Mouse (Mus musculus) megakaryocyte, embryonic 14.5 days (primary cell): ENCODE measurements around the gene Vgf. TPM values are rescaled to one million over a fixed set of nuclear protein-coding genes. Genes with fewer than 3 reads are reported as not detected.
A peak's percentile ranks its signal among the peaks of the same experiment; 100 is the strongest.

Experiments used
- H3K27me3 ChIP-seq: replicated peaks from 2 replicates; pipeline ENCODE3; 2012; ENCODE audit warnings: inconsistent platforms
- H3K36me3 ChIP-seq: replicated peaks from 2 replicates; pipeline ENCODE3; 2012; ENCODE audit warnings: low read length, inconsistent platforms, mixed read lengths
- H3K4me1 ChIP-seq: 2 replicates; pipeline ENCODE4 v1.6.1; 2012; ENCODE audit warnings: inconsistent platforms
- H3K4me3 ChIP-seq: replicated peaks from 2 replicates; pipeline ENCODE3; 2012; ENCODE audit warnings: moderate library complexity, mild to moderate bottlenecking, inconsistent platforms
- H3K9me3 ChIP-seq: 2 replicates; pipeline ENCODE4 v1.6.1; 2012; ENCODE audit warnings: inconsistent platforms
- FLI1 ChIP-seq: IDR thresholded peaks from 2 replicates; pipeline ENCODE4 v1.6.1; 2012; ENCODE audit warnings: low read length, inconsistent platforms, mixed read lengths
- GATA1 ChIP-seq: IDR thresholded peaks from 3 replicates; pipeline ENCODE4 v1.6.1; 2012; ENCODE audit warnings: mixed read lengths, low read length, inconsistent platforms, borderline replicate concordance
- polyA plus RNA-seq: library from polyadenylated mRNA; stranded (reverse); fragments of >175 nt; gene quantifications from 2 replicates; pipeline ENCODE4 v1.2.3, GENCODE M21; 2012; ENCODE audit warnings: low replicate concordance; ENCODE audit not compliant: insufficient read depth

Gene Vgf
- polyA plus RNA-seq, 1 experiment: 0.38 TPM

DNA sequence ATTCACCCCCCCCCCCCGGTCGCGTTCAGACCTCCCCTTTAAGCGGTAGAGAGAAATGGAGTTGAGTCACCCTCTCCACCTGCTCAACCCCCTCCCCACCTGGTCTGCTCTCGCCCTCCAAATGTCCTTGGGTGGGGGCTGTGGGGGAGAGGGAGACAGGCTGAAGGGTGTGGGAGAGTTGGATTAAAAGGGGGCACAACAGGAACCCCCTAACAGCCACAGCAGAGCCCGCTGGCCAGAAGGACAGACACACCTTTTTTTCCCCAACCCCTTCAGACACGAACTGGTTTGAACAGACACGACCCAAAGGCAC is 3.0 kb downstream of the Vgf start:
- Histone ChIP-seq H3K27me3 (peaks cover 77% of the 10 kb centered on the region), H3K36me3 (peaks cover 4% of the 10 kb centered on the region), H3K9me3 (no peaks in the 10 kb centered on the region), H3K4me1 (peaks cover 61% of the 10 kb centered on the region), H3K4me3 (peak overlapping the region; percentile 89)
- TF ChIP-seq GATA1: no peak
- no peak for TF ChIP-seq FLI1

DNA sequence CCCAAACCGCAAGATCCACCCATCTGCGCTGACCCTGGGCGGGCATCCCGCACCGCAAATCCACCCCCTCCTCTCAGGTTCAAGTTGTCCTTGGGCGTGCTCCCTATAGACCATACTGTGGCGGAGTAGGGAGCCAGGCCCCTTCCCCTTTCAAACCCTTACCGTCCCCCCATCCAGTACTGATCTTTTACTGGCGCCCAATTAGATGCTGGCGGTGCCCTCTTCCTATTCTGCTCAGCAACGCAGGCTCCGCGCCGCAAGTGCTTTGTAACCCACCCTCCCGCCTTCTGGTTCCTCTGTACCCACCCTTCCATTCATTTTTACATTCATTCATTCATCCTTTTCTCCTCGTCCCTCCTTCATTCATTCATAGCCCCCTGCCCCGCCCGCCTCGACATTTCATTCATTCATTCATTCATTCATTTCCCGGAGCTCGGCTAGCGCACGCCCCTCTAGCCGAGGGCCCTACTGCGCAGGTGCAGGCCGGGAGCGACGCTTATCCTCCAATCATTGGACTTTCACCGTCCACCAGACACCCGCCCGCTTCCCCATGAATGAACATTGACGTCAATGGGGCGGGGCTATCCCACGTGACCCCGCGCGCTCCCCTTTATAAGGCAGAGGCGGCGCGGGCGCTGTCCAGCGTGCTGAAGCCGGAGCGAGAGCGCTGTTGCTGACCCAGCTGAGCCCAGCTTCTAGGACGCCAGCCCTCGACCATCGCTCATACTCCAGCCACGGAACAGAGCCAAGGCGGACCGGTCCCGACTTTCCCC is 3.6 kb downstream of the Vgf start:
- Histone ChIP-seq H3K9me3 (no peaks in the 10 kb centered on the region), H3K4me3 (peak overlapping the region; percentile 89), H3K27me3 (peaks cover 72% of the 10 kb centered on the region), H3K36me3 (peaks cover 10% of the 10 kb centered on the region), H3K4me1 (peaks cover 61% of the 10 kb centered on the region)
- TF ChIP-seq GATA1: no peak
- no peak for TF ChIP-seq FLI1

DNA sequence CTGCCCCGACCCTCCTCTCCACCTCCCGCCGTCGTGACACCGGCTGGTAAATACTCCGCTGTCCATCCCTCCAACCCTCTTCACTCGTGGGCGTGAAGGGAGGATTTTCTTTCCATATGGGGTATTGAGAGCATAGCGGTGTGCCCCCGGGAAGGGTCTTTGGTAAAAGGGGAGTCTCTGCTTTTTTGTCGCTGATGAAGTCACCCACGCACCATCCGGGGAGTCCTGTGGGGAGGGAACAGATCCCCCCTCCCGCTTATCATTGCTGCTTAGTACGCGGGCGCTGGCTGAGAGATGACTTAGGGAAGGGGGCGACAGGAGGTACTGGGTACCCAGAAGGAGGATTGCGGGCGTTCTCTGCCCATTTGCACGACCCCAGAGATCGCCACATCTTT is 4.2 kb downstream of the Vgf start:
- Histone ChIP-seq H3K9me3 (no peaks in the 10 kb centered on the region), H3K4me3 (peak overlapping the region; percentile 89), H3K27me3 (peaks cover 66% of the 10 kb centered on the region), H3K36me3 (peaks cover 16% of the 10 kb centered on the region), H3K4me1 (peaks cover 55% of the 10 kb centered on the region)
- TF ChIP-seq FLI1: no peak
- no peak for TF ChIP-seq GATA1

DNA sequence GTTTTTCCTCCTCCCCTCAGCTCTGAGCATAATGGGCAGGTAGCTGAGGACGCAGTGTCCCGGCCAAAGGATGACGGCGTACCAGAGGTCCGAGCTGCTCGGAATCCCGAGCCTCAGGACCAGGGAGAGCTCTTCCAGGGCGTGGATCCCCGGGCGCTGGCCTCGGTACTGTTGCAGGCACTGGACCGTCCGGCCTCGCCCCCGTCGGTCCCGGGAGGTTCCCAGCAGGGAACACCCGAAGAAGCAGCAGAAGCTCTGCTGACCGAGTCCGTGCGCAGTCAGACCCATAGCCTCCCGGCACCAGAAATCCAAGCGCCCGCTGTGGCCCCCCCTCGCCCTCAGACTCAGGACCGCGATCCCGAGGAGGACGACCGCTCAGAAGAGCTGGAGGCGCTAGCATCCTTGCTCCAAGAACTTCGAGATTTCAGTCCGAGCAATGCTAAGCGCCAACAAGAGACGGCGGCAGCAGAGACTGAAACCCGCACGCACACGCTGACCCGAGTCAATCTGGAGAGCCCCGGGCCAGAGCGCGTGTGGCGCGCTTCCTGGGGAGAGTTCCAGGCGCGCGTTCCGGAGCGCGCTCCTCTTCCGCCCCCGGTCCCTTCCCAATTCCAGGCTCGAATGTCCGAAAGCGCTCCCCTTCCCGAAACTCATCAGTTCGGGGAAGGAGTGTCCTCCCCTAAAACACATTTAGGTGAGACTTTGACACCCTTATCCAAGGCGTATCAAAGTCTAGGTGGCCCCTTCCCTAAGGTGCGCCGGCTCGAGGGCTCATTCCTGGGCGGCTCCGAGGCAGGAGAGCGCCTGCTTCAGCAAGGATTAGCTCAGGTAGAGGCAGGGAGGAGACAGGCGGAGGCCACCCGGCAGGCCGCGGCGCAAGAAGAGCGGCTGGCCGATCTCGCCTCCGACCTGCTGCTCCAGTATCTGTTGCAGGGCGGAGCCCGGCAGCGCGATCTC is 5.2 kb downstream of the Vgf start:
- Histone ChIP-seq H3K4me3 (peak overlapping the region; percentile 92), H3K9me3 (no peaks in the 10 kb centered on the region), H3K4me1 (peaks cover 57% of the 10 kb centered on the region), H3K36me3 (peaks cover 25% of the 10 kb centered on the region), H3K27me3 (peaks cover 57% of the 10 kb centered on the region)
- TF ChIP-seq GATA1 (no peak), FLI1 (no peak)

DNA sequence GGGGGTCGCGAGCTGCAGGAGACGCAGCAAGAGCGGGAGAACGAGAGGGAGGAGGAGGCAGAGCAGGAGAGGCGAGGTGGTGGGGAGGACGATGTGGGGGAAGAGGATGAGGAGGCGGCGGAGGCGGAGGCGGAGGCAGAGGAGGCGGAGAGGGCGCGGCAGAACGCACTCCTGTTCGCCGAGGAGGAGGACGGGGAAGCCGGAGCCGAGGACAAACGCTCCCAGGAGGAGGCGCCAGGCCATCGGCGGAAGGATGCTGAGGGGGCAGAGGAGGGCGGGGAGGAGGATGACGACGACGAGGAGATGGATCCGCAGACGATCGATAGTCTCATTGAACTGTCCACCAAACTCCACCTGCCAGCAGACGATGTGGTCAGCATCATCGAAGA is 5.8 kb downstream of the Vgf start:
- Histone ChIP-seq H3K4me3 (peak overlapping the region; percentile 92), H3K27me3 (peaks cover 50% of the 10 kb centered on the region), H3K9me3 (no peaks in the 10 kb centered on the region), H3K36me3 (peaks cover 32% of the 10 kb centered on the region), H3K4me1 (peaks cover 58% of the 10 kb centered on the region)
- TF ChIP-seq GATA1: no peak

DNA sequence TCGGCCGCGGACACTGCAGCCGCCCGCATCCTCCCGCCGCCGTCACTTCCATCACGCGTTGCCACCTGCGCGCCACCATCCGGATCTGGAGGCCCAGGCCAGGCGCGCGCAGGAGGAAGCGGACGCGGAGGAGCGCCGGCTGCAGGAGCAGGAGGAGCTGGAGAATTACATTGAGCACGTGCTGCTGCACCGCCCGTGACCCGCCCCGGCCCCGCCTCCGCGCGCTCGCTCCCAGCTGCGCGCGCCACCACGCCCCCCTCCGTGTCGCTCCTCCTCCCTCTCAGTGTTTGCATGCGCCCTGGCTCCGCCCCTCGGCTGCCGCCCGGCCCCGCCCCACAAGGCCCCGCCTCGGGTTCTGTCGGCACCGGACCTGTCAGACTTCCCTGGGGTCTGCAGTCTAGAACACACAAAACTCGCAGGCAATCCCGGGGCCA is 6.5 kb downstream of the Vgf start:
- TF ChIP-seq GATA1: no peak
- no peak for TF ChIP-seq FLI1
- H3K9me3 ChIP-seq: no peaks in the 10 kb centered on the region
- H3K27me3 ChIP-seq: peaks cover 46% of the 10 kb centered on the region
- peak overlapping the region; percentile 92 for H3K4me3 ChIP-seq
- peaks cover 58% of the 10 kb centered on the region for H3K4me1 ChIP-seq
- peaks cover 38% of the 10 kb centered on the region for H3K36me3 ChIP-seq

DNA sequence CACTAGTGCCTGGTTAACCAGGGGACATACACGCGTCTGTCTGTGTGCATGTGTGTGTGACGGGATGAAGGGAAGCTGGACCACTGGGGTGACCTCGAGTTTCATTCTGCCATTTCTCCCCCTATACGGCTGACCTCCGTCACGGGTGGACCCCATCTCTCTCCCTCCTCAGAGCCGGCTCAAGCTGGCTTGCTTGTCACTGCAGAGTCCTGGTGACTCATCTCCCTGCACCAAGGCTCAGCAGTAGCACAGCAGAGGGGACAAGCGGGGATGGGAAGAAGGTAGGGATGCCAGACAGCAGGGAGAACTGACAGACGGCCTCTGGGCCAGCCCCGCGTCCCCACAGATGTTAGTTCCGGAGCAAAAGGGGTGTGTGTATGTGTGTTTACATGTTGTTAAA is 10.0 kb downstream of the Vgf start:
- Histone ChIP-seq H3K4me3 (no peak overlapping the region), H3K9me3 (no peaks in the 10 kb centered on the region), H3K27me3 (peaks cover 12% of the 10 kb centered on the region), H3K4me1 (peaks cover 42% of the 10 kb centered on the region), H3K36me3 (peaks cover 72% of the 10 kb centered on the region)
- TF ChIP-seq FLI1: no peak
- no peak for TF ChIP-seq GATA1

DNA sequence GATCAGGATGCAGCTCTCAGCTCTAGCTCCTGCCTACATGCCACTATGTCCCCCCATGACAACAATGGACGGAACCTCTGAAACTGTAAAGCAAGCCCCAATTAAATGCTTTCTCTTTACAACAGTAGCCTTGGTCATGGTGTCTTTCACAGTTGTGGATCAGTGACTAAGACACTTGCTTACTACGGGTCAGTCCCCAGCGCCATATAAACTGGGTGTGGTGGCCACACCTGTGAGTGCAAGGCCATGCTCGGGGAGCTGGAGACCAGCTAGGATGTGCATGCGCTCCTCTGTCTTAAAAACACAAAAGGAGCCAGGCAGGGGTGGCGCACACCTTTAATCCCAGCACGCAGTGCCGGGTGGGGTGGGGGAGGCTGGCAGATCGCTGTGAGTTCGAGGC is 13.3 kb downstream of the Vgf start:
- H3K4me3 ChIP-seq: no peak overlapping the region
- TF ChIP-seq FLI1 (no peak), GATA1 (no peak)
- H3K36me3 ChIP-seq: peaks cover 94% of the 10 kb centered on the region
- peaks cover 22% of the 10 kb centered on the region for H3K4me1 ChIP-seq
- no peaks in the 10 kb centered on the region for H3K9me3 ChIP-seq
- no peaks in the 10 kb centered on the region for H3K27me3 ChIP-seq

DNA sequence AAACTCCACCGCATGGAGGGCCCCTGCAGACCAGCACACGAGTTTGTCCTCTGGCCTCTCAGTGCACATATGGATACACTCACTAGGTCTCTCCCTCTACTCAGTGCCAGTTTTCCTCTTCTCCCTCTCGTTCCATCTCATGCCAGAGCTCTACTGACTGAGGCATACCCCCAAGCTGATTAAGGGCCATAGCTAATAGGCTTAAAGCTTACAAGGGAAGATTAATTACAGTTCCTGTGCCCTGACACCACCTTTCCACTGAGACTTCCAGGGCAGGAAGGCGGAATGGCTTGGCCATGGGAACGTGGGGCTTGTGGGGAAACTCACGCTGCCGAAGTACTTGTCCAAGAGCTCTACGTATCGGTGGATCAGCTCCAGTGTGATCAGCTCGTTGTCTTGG is 15.2 kb downstream of the Vgf start:
- no peaks in the 10 kb centered on the region for H3K9me3 ChIP-seq
- H3K4me3 ChIP-seq: no peak overlapping the region
- peaks cover 33% of the 10 kb centered on the region for H3K4me1 ChIP-seq
- H3K27me3 ChIP-seq: no peaks in the 10 kb centered on the region
- no peak for TF ChIP-seq FLI1
- no peak for TF ChIP-seq GATA1
- peaks cover 74% of the 10 kb centered on the region for H3K36me3 ChIP-seq

DNA sequence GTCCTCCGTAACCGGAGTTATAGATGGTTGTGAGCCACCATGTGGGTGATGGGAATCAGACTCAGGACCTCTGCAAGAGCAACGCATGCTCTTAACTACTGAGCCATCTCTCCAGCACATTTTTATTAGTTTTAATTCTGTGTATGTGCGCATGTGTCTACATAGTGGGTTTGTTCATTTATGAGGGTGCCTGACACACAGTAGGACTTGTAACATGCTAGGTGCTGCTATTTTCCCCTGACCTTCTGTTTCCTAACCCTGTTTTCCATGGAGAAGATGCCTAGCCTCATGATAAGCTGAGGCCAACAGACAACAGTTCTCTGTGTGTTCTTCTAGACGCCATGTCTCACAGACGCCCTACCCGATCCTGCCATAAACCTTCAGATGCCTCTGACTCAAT is 17.8 kb downstream of the Vgf start:
- no peaks in the 10 kb centered on the region for H3K27me3 ChIP-seq
- peaks cover 48% of the 10 kb centered on the region for H3K36me3 ChIP-seq

More for the DNA sequence above, 17.8 kb downstream of the Vgf start:
- Histone ChIP-seq H3K4me1 (peaks cover 41% of the 10 kb centered on the region), H3K9me3 (no peaks in the 10 kb centered on the region), H3K4me3 (no peak overlapping the region)
- TF ChIP-seq GATA1 (no peak), FLI1 (no peak)
